Mouse (Mus musculus) embryonic facial prominence, embryonic 10.5 days (tissue): ENCODE results near the gene Cyfip1. TPM values are rescaled to one million over a fixed set of nuclear protein-coding genes. Genes with fewer than 3 reads are reported as not detected.
"Not testable (repeated sequence)": the region's sequence is repeated elsewhere in the genome, so short reads cannot be mapped to it uniquely, and the experiment has no call there.

Experiments used
- DNase-seq: peaks from one replicate; pipeline ENCODE4 v3.0.0-alpha.2; 2017; ENCODE audit warnings: low spot score
- H3K27ac ChIP-seq: fragments of 300-500 bp; sonication (generic); replicated peaks from 2 replicates; pipeline ENCODE4 v1.5.1; 2016; ENCODE audit warnings: mild to moderate bottlenecking
- H3K27me3 ChIP-seq: fragments of 300-500 bp; sonication (generic); replicated peaks from 2 replicates; pipeline ENCODE4 v1.6.1; 2016; ENCODE audit warnings: low read depth, mild to moderate bottlenecking; ENCODE audit not compliant: poor library complexity, severe bottlenecking
- H3K36me3 ChIP-seq: fragments of 300-500 bp; sonication (generic); replicated peaks from 2 replicates; pipeline ENCODE4 v1.6.1; 2016; ENCODE audit warnings: mild to moderate bottlenecking, moderate library complexity
- H3K4me1 ChIP-seq: fragments of 300-500 bp; sonication (generic); 2 replicates; pipeline ENCODE4 v1.6.1; 2016
- H3K4me3 ChIP-seq: fragments of 300-500 bp; sonication (generic); 2 replicates; pipeline ENCODE4 v1.5.1; 2016; ENCODE audit warnings: mild to moderate bottlenecking, moderate library complexity
- H3K9me3 ChIP-seq: fragments of 300-500 bp; sonication (generic); 2 replicates; pipeline ENCODE4 v1.6.1; 2016; ENCODE audit warnings: mild to moderate bottlenecking
- WGBS: fragments of 180-500 bp; shearing (Covaris S2); methylation state at CpG from one replicate; pipeline ENCODE4 v1.1.7; 2016; 5-methylcytosine and 5-hydroxymethylcytosine counted together
- polyA plus RNA-seq: library from polyadenylated mRNA; unstranded; fragments of >200 nt; fragmentation: Nextera tagmentation; extraction: Ambion mirVana; gene quantifications from 2 replicates; pipeline ENCODE4 v1.2.1, GENCODE M21; 2016

Gene Cyfip1
- polyA plus RNA-seq, 1 experiment from 2014 or later: 110 TPM

DNA sequence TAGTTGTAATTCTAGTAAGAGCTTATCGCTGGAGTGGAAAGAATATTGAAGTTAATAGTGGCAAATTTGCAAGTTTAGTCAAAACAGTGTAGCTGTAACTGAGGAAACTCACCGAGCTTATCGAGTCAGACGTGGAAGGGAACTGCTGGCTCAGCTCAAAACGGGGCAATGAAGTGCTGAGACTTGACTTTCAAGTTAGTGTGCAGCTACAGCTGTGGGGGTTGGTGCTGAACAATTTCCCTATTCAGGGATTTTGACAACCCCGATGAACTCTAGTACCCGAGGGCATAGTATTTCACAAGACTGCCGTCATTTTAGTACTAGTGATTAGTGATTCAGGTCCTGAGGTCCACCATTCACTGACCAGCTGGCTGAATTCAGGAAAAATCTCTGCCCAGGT lies 69.8 kb downstream of the Cyfip1 start:
- DNase-seq: no peak
- Histone ChIP-seq H3K9me3 (no peaks in the 10 kb centered on the region), H3K36me3 (peaks cover 93% of the 10 kb centered on the region), H3K4me3 (no peak overlapping the region), H3K4me1 (no peaks in the 10 kb centered on the region), H3K27ac (no peak overlapping the region), H3K27me3 (no peaks in the 10 kb centered on the region)
- WGBS: 75% methylated on average over 8 of the region's 8 CpGs

DNA sequence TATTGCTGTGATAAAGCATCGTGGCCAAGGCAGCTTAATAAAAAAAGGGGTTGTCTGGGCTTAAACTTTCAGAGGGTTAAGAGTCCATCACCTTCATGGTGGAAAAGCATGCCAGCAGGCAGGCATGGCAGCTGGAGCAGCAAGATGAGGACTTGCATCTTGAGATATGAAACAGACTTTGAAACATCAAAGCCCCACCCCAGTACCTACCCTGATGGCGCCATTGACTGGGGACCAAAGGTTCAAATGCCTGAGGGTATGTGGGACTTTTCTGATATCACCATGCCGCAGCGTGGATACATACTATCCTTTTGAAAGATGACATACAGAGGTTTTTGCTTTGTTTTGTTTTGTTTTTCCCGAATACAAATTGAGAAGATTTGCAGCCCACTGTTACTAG lies 70.6 kb downstream of the Cyfip1 start:
- no peak overlapping the region for H3K27ac ChIP-seq
- no peaks in the 10 kb centered on the region for H3K27me3 ChIP-seq
- 89% methylated on average over 5 of the region's 5 CpGs for WGBS
- H3K36me3 ChIP-seq: peaks cover 93% of the 10 kb centered on the region
- DNase-seq: no peak
- no peak overlapping the region for H3K4me3 ChIP-seq
- H3K9me3 ChIP-seq: no peaks in the 10 kb centered on the region
- no peaks in the 10 kb centered on the region for H3K4me1 ChIP-seq

DNA sequence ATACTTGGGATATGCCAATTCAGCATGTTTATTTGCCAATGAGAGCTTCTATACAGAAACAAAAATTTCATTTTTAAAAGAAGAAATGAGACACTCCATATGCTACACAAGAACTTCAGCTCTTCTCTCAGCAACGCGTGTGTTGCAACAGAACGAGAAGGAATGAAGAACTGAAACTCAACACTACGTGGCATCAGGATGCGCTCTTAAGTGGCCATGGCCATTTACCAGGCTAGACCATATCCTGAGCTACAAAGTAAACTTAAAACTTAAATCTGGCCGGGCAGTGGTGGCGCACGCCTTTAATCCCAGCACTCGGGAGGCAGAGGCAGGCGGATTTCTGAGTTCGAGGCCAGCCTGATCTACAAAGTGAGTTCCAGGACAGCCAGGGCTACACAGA lies 76.8 kb downstream of the Cyfip1 start:
- H3K4me3 ChIP-seq, H3K4me1 ChIP-seq, H3K27me3 ChIP-seq, H3K9me3 ChIP-seq, DNase-seq, H3K27ac ChIP-seq: not testable (repeated sequence)
- 95% methylated on average over 11 of the region's 11 CpGs for WGBS
- peaks cover 97% of the 10 kb centered on the region for H3K36me3 ChIP-seq

DNA sequence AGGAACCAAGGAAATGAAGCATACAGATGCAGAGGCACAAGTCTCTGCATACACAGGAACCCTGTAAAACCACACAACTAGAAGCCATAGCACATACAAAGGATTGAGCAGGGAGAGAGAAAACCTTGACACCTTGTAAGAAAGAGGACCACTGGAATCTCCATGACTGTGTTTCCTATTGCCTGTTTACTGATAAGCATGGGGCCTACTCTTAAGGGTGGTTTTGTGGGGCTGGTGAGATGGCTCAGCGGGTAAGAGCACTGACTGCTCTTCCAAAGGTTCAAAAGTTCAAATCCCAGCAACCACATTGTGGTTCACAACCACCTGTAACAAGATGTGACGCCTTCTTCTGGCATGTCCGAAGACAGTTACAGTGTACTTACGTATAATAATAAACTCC lies 85.7 kb downstream of the Cyfip1 start:
- peaks cover 94% of the 10 kb centered on the region for H3K36me3 ChIP-seq
- DNase-seq: no peak
- H3K27me3 ChIP-seq: no peaks in the 10 kb centered on the region
- no peaks in the 10 kb centered on the region for H3K4me1 ChIP-seq
- 93% methylated on average over 4 of the region's 4 CpGs for WGBS
- H3K27ac ChIP-seq: no peak overlapping the region
- H3K9me3 ChIP-seq: no peaks in the 10 kb centered on the region
- H3K4me3 ChIP-seq: no peak overlapping the region

DNA sequence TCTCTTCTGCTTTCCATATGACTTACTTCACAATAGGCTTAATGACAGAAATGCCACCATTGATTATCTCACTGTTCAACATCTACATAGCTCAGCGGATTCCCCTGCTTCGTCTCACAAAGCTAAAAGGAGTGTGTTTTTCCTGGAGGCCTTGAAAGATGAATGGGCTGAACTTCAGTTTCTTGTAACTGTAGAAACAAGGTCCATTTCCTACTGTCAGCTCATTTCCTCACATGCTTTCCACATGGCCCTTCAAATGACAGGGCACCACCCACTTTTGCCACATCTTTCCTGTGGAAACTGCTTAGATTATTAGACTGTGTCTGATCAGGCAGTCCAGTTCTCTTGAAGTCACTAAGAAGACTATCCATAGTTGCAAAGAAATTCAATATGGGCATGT lies 87.1 kb downstream of the Cyfip1 start:
- Histone ChIP-seq H3K9me3 (no peaks in the 10 kb centered on the region), H3K36me3 (peaks cover 91% of the 10 kb centered on the region), H3K27ac (no peak overlapping the region), H3K4me3 (no peak overlapping the region), H3K27me3 (no peaks in the 10 kb centered on the region), H3K4me1 (no peaks in the 10 kb centered on the region)
- 85% methylated on average over 2 of the region's 2 CpGs for WGBS
- DNase-seq: no peak

DNA sequence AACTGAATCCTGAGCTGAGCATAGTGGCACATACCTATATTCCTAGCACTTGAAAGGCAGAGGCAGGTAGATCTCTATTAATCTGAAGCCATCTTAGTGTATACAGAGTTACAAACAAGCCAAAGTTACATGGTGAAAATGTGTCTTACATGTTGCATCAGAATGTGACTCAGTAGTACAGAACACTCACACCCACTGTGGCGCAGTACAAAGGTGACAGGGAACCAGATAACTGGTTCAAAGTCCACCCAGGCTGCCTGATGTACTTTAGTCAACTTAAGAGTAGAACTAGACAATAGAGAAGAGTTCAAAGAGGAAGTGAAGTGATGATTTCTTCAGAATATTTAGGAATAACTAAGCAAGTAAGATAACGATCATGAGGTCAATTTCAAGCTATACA lies 93.5 kb downstream of the Cyfip1 start:
- Histone ChIP-seq H3K4me1 (no peaks in the 10 kb centered on the region), H3K27me3 (no peaks in the 10 kb centered on the region), H3K4me3 (no peak overlapping the region), H3K9me3 (no peaks in the 10 kb centered on the region), H3K27ac (no peak overlapping the region), H3K36me3 (peaks cover 59% of the 10 kb centered on the region)
- DNase-seq: no peak
- 93% methylated on average over 2 of the region's 2 CpGs for WGBS

DNA sequence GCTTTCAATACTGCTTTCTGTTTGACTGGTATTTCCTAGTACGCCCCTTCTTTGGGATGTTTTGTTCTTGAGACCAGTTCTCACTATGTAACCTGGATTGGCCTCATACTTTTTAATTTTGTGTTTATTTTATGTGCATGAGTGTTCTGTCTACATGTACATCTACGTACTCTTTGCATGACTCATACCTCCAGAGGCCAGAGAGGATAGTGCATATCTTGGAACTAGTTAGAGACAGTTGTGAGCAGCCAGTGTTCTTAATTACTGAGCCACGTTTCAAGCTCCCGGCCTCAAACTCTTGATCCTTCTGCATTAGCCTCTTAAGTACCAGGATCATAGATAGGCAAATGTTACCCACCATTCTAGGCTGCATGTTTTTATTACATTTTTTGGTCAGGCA lies 96.8 kb downstream of the Cyfip1 start:
- WGBS: 90% methylated on average over 4 of the region's 4 CpGs
- H3K27ac ChIP-seq: no peak overlapping the region
- H3K4me3 ChIP-seq: no peak overlapping the region
- no peak for DNase-seq
- H3K4me1 ChIP-seq: no peaks in the 10 kb centered on the region
- H3K36me3 ChIP-seq: peaks cover 54% of the 10 kb centered on the region
- H3K27me3 ChIP-seq: no peaks in the 10 kb centered on the region
- no peaks in the 10 kb centered on the region for H3K9me3 ChIP-seq

DNA sequence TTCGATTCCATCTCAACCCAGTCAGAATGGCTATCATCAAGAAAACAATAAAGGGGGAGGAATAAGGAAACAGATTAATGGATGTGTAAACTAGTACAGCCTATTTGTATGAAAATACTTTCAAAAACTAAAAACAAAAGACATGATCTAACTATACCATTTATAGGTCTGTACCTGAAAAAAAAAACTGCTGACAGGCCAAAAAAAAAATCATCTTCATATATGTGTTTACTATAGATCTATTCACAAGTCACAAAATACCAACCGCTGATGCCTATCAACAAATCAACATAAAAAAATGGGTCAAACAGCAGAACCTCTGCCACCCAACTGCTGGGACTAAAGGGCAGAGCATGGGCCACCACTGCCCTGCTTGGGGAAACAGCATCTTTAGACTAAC lies 114.5 kb downstream of the Cyfip1 start:
- peaks cover 62% of the 10 kb centered on the region for H3K36me3 ChIP-seq
- no peak for DNase-seq
- H3K4me3 ChIP-seq: no peak overlapping the region

DNA sequence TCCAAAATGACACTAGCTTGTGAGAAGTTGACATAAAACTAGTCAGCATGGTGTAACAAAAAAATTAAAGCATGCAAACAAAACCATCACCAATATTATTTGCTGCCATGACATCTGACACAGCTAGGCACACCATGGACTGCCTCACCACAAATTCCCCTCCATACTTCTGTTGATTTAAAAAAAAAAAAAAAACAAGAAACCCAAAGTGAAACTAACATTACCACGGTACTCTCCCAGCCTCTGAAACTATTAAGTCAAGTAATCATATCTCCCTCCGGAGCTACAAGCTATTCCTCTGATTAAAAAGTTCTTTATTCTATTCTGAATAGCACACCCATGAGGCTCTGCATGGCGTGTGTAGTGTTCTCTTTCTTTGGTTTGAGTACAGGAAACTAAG lies 115.6 kb downstream of the Cyfip1 start:
- H3K27ac ChIP-seq: no peak overlapping the region
- no peaks in the 10 kb centered on the region for H3K27me3 ChIP-seq
- no peak overlapping the region for H3K4me3 ChIP-seq
- peaks cover 9% of the 10 kb centered on the region for H3K4me1 ChIP-seq
- peaks cover 12% of the 10 kb centered on the region; the same call in 1 of the 2 replicates for H3K9me3 ChIP-seq
- 95% methylated on average over 3 of the region's 3 CpGs for WGBS
- no peak for DNase-seq
- peaks cover 62% of the 10 kb centered on the region for H3K36me3 ChIP-seq

More for the DNA sequence above, 114.5 kb downstream of the Cyfip1 start:
- no peaks in the 10 kb centered on the region for H3K27me3 ChIP-seq
- peaks cover 12% of the 10 kb centered on the region; the same call in 1 of the 2 replicates for H3K9me3 ChIP-seq
- peaks cover 4% of the 10 kb centered on the region for H3K4me1 ChIP-seq
- WGBS: 96% methylated on average over 2 of the region's 2 CpGs
- H3K27ac ChIP-seq: no peak overlapping the region

DNA sequence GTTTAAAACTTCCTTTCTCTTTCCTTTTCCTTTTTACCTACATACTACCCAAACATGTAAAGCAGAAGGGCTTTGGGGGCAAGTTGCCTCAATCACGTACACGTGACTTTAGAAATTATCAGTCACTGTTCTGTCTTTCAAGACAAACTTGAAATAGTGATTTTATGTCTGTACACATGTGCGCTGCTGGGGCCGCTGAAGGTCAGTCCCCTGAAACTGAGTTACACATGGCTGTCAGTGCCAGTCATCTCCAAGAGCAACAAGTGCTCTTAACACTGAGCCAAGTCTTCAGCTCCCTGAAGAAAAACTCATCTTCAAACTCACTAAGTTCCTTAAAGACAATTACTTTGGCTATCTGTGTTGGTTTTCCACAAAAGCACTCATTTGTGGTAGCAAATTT lies 116.4 kb downstream of the Cyfip1 start:
- peaks cover 62% of the 10 kb centered on the region for H3K36me3 ChIP-seq

DNA sequence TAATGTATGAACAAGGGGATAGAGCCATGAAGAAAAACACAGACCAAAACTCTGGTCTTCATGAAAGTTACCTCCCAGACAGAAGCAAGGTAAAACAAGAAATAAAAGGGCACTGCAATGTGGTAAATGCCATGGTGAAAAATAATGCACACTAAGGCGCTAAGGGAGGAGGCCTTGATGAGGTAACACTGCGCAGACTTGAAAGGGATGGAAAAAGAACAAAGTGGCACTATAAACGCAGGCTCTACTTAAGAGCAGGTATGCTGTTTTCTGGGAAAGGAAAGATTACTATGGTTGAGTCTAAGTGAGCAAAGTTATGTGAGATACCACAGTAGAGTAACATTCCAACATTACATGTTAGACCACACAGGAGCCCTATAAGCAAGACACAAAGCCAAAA lies 118.3 kb downstream of the Cyfip1 start:
- Histone ChIP-seq H3K9me3 (peaks cover 5% of the 10 kb centered on the region; the same call in 1 of the 2 replicates), H3K4me3 (no peak overlapping the region), H3K27me3 (no peaks in the 10 kb centered on the region), H3K27ac (no peak overlapping the region), H3K36me3 (peaks cover 50% of the 10 kb centered on the region), H3K4me1 (peaks cover 15% of the 10 kb centered on the region)
- WGBS: 96% methylated on average over 3 of the region's 3 CpGs
- no peak for DNase-seq

More for the DNA sequence above, 116.4 kb downstream of the Cyfip1 start:
- Histone ChIP-seq H3K27ac (no peak overlapping the region), H3K9me3 (peaks cover 12% of the 10 kb centered on the region; the same call in 1 of the 2 replicates), H3K4me1 (peaks cover 11% of the 10 kb centered on the region), H3K27me3 (no peaks in the 10 kb centered on the region), H3K4me3 (no peak overlapping the region)
- DNase-seq: no peak
- WGBS: 94% methylated on average over 4 of the region's 4 CpGs

DNA sequence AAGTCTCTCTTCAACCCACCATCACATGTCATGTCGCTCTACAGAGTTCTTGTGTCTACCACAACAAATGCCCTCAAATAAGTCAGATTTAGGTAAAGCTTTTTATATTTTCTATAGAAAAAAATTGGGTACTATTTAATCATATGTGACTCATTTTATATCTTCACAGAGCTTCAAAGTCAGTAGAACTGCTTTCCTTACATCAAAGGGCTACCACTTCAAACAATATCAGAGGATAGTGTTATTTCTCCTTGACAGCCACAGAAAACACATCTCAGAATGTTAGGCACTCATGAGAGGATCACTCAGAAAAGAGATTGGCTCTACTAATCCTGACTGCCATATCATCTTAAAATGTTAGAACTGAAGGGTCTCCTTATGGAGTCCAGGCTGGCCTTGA lies 119.0 kb downstream of the Cyfip1 start:
- Histone ChIP-seq H3K4me3 (no peak overlapping the region), H3K27ac (no peak overlapping the region), H3K27me3 (no peaks in the 10 kb centered on the region), H3K36me3 (peaks cover 43% of the 10 kb centered on the region), H3K9me3 (no peaks in the 10 kb centered on the region), H3K4me1 (peaks cover 15% of the 10 kb centered on the region)
- 96% methylated on average over 1 of the region's 1 CpGs for WGBS
- DNase-seq: no peak

DNA sequence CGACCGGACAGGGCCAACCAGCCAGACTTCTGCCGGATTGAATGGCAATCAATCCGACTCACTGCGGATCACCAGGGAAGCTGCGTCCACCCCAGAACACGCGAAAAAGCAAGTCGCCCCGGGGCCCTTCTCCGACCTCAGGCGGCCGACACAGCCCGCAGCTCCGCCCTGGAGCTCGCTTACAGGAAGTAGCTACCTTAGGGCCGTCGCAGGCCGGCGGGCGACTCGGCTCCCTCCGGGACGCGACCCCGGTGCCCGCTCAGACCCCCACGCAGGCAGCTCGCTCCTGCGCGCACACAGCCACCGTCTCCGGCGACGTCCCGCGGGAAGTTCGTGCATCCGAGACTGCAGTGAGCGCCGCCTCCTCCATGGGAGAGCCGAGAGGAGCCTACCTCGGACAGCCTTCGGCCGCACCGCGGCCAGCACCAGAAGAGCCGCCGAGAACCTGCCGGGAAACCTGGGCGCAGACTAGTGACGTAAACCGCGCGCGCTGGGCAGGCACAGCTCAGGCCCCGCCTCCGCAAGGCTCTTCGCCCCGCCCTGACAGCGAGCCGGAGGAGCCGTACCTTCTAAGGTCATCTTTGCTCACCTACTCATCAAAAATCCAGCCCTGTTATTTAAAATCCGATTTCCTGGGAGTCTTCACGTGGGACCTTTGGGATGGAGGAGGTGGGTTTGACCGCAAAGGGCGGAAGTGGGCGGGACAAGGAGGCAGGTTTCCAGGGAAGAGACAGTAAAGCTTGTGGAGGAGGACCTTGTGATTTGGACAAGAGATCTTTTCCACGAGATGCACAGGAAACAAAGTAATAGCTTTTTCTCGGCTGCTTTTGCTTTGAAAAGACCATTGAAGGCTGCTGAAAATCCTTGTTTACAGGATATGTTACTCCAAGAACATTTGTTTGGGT lies 120.7 kb downstream of the Cyfip1 start, which contains the start of gene Nipa2:
Gene Nipa2, minus strand, starts transcription at position 473 of the 905 bp plus-strand sequence.
- DNase-seq: peak; percentile 95
- H3K27ac ChIP-seq: peak within 1 kb of the TSS; percentile 94
- WGBS: under 1% methylated on average over 70 of the region's 70 CpGs
- H3K4me1 ChIP-seq: peaks cover 24% of the 10 kb centered on the region
- H3K4me3 ChIP-seq: peak within 1 kb of the TSS; percentile 93
- H3K36me3 ChIP-seq: peaks cover 26% of the 10 kb centered on the region
- no peaks in the 10 kb centered on the region for H3K27me3 ChIP-seq
- no peaks in the 10 kb centered on the region for H3K9me3 ChIP-seq
